Mouse (Mus musculus) heart, postnatal 0 days (tissue): ENCODE data around the gene Ncf2. TPM values are rescaled to one million over a fixed set of nuclear protein-coding genes. Genes with fewer than 3 reads are reported as not detected.

Experiments used
- ATAC-seq: fragments of 200-750 bp; cut with Nextera tagmentation; 2 replicates; pipeline ENCODE4 v1.8.0; 2017; ENCODE audit warnings: low read depth, moderate number of reproducible peaks, moderate library complexity; ENCODE audit not compliant: insufficient read depth
- DNase-seq: peaks from one replicate; pipeline ENCODE4 v3.0.0-alpha.2; 2016; ENCODE audit warnings: low spot score
- H3K27ac ChIP-seq: fragments of 300-500 bp; sonication (generic); 2 replicates; pipeline ENCODE4 v1.5.1; 2014; ENCODE audit warnings: low read depth, mild to moderate bottlenecking
- H3K27me3 ChIP-seq: fragments of 300-500 bp; sonication (generic); 2 replicates; pipeline ENCODE4 v1.6.1; 2014; ENCODE audit warnings: low read length, mixed read lengths; ENCODE audit not compliant: control insufficient read depth, insufficient read depth
- H3K36me3 ChIP-seq: fragments of 300-500 bp; sonication (generic); replicated peaks from 2 replicates; pipeline ENCODE4 v1.6.1; 2014; ENCODE audit warnings: low read length, mixed read lengths; ENCODE audit not compliant: control insufficient read depth, insufficient read depth
- H3K4me1 ChIP-seq: fragments of 300-500 bp; sonication (generic); 2 replicates; pipeline ENCODE4 v1.6.1; 2014; ENCODE audit warnings: antibody characterized with exemption; ENCODE audit not compliant: control insufficient read depth, insufficient read depth
- H3K4me2 ChIP-seq: fragments of 300-500 bp; sonication (generic); 2 replicates; pipeline ENCODE4 v1.6.1; 2014; ENCODE audit warnings: low read depth, mild to moderate bottlenecking, low read length, moderate library complexity
- H3K4me3 ChIP-seq: fragments of 300-500 bp; sonication (generic); 2 replicates; pipeline ENCODE4 v1.5.1; 2014; ENCODE audit warnings: low read depth, low read length
- H3K9ac ChIP-seq: fragments of 300-500 bp; sonication (generic); replicated peaks from 2 replicates; pipeline ENCODE4 v1.6.1; 2014; ENCODE audit warnings: low read depth, low read length, mixed read lengths
- H3K9me3 ChIP-seq: fragments of 300-500 bp; sonication (generic); replicated peaks from 2 replicates; pipeline ENCODE4 v1.6.1; 2016; ENCODE audit warnings: low read length; ENCODE audit not compliant: control insufficient read depth
- CTCF ChIP-seq: IDR thresholded peaks from 2 replicates; pipeline ENCODE4 v1.5.1; 2016; ENCODE audit warnings: antibody characterized with exemption, control low read depth, low read depth
- EP300 ChIP-seq: IDR thresholded peaks from 2 replicates; pipeline ENCODE4 v1.6.1; 2016; ENCODE audit warnings: antibody characterized with exemption, low read depth
- WGBS: fragments of 180-500 bp; shearing (Covaris S2); extraction: QIAGEN DNeasy Blood & Tissue Kit; methylation state at CpG from one replicate; pipeline ENCODE4 v1.1.7; 2014; 5-methylcytosine and 5-hydroxymethylcytosine counted together
- polyA plus RNA-seq: library from polyadenylated mRNA; unstranded; fragments of >200 nt; fragmentation: Nextera tagmentation; extraction: Ambion mirVana; gene quantifications from 2 replicates; pipeline ENCODE4 v1.2.1, GENCODE M21; 2015
- total RNA-seq: library from RNA; depleted of rRNA; stranded (reverse); fragments of >200 nt; gene quantifications from 2 replicates; pipeline ENCODE4 v1.2.3, GENCODE M21; 2014; ENCODE audit warnings: low replicate concordance

The Ncf2 gene
- total and polyA plus RNA-seq, 2 experiments from 2014 or later: 1.6 to 2.3 TPM

DNA sequence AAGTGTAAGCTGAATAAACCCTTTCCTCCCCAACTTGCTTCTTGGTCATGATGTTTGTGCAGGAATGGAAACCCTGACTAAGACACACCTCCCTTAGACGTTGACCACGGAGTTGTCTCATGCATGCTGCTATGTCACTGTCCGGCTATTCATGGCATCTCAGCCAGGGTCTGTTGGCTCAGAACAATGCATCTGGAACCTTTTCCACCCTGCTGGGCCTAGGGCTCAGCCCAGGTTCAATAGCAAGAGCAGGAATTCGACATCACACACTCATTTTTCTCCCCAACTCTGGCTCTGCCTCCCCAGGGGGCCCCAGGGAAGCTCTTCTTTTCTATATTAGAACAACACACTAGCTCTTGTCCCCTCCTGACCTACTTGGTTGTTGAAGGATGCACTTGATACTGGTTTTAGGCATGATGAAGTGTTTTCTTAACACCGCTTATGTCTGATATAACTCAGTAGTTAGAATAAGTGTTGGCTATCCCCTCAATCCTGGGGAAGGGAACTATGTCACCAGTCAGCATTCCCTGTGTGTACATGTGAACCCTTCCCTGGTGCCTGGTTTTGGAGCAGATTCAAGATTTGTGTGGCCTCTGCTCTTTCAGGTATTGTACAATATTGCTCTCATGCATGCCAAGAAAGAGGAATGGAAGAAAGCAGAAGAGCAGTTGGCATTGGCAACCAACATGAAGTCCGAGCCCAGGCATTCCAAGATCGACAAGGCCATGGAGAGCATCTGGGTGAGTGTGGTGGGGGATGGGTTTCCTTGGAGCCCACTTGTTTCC is 21.1 kb downstream of the Ncf2 start:
- Histone ChIP-seq H3K27ac (no peak overlapping the region), H3K4me2 (no peak overlapping the region), H3K4me3 (no peak overlapping the region), H3K27me3 (no peaks in the 10 kb centered on the region), H3K9me3 (no peaks in the 10 kb centered on the region), H3K36me3 (no peaks in the 10 kb centered on the region), H3K9ac (no peak overlapping the region), H3K4me1 (peaks cover 23% of the 10 kb centered on the region; the same call in 1 of the 2 replicates)
- TF ChIP-seq EP300 (no peak), CTCF (no peak)
- DNase-seq: no peak
- ATAC-seq: no peak
- WGBS: 53% methylated on average over 7 of the region's 7 CpGs

DNA sequence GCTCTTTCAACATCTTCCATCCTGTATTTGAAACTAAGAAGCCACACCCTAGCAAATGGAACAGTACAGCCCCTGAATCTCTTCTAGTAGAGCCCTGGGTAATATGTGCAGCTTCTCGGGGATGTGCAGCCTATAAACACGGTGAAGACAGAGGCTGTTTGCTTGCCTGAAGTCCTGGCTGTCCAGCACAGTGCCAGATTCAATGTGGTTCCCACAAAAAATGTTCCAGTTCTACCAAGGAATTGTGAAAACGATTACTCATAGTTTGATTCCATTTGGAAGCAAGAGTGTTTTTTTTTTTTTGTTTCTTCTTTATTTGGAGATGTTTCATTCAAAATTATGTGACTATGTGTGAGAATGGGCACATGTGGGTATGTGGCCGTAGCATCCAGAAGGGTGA is 21.8 kb downstream of the Ncf2 start:
- no peak for TF ChIP-seq EP300
- no peak for TF ChIP-seq CTCF
- H3K4me2 ChIP-seq: no peak overlapping the region
- H3K9me3 ChIP-seq: no peaks in the 10 kb centered on the region
- ATAC-seq (no peak), DNase-seq (no peak)
- no peak overlapping the region for H3K9ac ChIP-seq
- H3K36me3 ChIP-seq: no peaks in the 10 kb centered on the region
- no peak overlapping the region for H3K27ac ChIP-seq
- H3K27me3 ChIP-seq: no peaks in the 10 kb centered on the region
- peaks cover 19% of the 10 kb centered on the region; the same call in 1 of the 2 replicates for H3K4me1 ChIP-seq
- H3K4me3 ChIP-seq: no peak overlapping the region
- WGBS: 77% methylated on average over 4 of the region's 4 CpGs

DNA sequence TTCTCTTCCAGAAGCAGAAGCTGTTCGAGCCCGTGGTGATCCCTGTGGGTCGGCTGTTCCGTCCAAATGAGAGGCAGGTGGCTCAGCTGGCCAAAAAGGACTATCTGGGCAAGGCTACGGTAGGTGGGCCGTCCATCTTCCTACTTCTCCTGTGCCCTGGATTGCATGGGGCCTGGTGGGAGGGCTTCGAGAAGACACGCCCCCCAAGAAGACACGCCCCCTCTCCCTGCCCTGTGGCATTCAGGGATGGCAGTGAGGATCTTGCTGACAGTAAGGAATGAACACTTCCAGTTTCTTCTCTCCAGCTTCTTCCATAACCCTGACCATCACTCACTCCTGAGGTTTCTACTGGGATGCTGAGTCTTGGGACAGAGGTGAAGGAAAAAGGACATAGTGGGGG is 24.2 kb downstream of the Ncf2 start:
- Histone ChIP-seq H3K4me1 (peaks cover 4% of the 10 kb centered on the region; the same call in 1 of the 2 replicates), H3K27ac (no peak overlapping the region), H3K4me2 (no peak overlapping the region), H3K9ac (no peak overlapping the region), H3K9me3 (no peaks in the 10 kb centered on the region), H3K4me3 (no peak overlapping the region), H3K27me3 (no peaks in the 10 kb centered on the region), H3K36me3 (no peaks in the 10 kb centered on the region)
- DNase-seq (no peak), ATAC-seq (no peak)
- 71% methylated on average over 9 of the region's 9 CpGs for WGBS
- TF ChIP-seq CTCF: no peak
- no peak for TF ChIP-seq EP300

DNA sequence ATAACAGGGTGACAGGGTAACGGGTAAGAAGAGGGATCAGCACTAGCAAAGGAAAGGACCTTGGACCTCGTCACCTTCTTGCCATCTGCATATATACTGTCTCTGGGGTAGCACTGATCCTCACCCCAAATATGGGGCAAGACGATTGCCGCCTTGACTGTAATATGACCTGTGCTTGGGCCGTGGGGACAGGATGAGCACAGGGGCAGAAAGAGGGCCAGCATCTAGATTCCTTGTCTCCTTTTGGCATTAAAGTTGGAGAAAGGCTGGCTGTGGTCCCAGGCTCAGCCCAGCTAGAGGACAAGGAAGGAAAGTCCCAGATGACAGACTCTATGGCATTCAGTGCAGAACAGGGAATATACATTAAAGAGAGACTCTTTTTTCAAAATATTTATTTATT is 26.5 kb downstream of the Ncf2 start:
- Histone ChIP-seq H3K4me1 (no peaks in the 10 kb centered on the region), H3K9me3 (no peaks in the 10 kb centered on the region), H3K9ac (no peak overlapping the region), H3K36me3 (no peaks in the 10 kb centered on the region), H3K27ac (no peak overlapping the region), H3K4me2 (no peak overlapping the region), H3K4me3 (no peak overlapping the region), H3K27me3 (no peaks in the 10 kb centered on the region)
- no peak for DNase-seq
- WGBS: 64% methylated on average over 5 of the region's 5 CpGs
- no peak for TF ChIP-seq CTCF
- no peak for TF ChIP-seq EP300
- ATAC-seq: no peak

DNA sequence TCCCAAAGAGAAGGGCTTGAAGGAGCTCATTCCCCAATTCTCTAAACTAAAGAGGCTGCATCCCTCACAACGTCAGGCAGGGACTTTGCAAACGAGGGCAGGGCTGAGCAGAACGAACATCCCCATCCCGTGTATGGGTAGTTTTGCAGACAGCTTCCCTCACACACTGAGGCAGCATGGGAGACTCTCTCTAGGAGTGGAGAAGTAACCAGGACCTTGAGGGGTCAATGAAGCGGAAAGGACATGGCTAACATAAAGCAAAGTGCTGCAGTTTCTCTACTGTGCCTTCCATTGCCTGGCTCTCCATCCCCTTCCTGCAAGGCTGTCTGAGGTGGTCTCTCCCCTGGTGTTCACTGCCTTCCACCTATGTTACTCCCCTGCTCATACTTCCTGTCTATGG is 28.2 kb downstream of the Ncf2 start:
- Histone ChIP-seq H3K36me3 (no peaks in the 10 kb centered on the region), H3K4me3 (no peak overlapping the region), H3K4me1 (no peaks in the 10 kb centered on the region), H3K4me2 (no peak overlapping the region), H3K9ac (no peak overlapping the region), H3K27ac (no peak overlapping the region), H3K27me3 (no peaks in the 10 kb centered on the region), H3K9me3 (no peaks in the 10 kb centered on the region)
- WGBS: 74% methylated on average over 5 of the region's 5 CpGs
- DNase-seq (no peak), ATAC-seq (no peak)
- no peak for TF ChIP-seq EP300
- TF ChIP-seq CTCF: no peak
